Mouse (Mus musculus): ENCODE data around the gene Pim1.
"Not testable (repeated sequence)": the region's sequence is repeated elsewhere in the genome, so short reads cannot be mapped to it uniquely, and the experiment has no call there.

The Pim1 gene

GRCm38 (mm10) chr17:29494062-29494731 lies 3.6 kb downstream of the Pim1 start:
- DNase-seq = no peak

DNA sequence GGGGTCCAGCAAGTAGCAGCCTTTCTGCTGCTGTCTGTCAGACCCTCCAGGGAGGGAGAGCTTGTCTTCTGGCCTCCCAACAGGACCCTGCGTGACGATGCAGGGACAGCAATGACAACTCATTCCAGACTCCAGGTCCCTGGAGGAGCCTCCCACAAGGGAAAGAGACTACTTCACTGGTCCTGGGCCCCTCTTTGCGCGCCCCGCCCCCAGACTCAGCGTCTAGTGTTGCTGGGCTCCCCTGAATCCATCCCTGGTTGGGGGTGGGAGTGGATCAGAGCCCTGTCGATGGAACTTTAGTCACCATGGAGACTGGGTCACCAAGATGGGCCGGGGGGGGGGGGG lies 4.2 kb downstream of the Pim1 start:
- DNase-seq = peak; percentile 22

GRCm38 (mm10) chr17:29496211-29497070 lies 5.9 kb downstream of the Pim1 start:
- DNase-seq = no peak

- no peak for DNase-seq
Observed at GRCm38 (mm10) chr17:29497071-29497354, 6.5 kb downstream of the Pim1 start.

DNA sequence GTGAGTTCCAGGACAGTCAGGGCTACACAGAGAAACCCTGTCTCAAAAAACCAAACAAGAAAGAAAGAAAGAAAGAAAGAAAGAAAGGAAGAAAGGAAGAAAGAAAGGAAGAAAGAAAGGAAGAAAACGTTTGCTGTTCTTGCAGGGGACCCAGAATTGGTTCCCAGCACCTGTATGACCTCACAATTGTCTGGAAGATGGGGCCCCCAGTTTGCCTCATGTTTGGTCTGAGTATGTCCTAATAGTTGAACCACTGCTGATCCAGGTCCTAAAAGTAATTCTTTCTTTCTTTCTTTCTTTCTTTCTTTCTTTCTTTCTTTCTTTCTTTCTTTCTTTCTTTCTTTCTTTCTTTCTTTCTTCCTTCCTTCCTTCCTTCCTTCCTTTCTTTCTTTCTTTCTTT lies 6.9 kb downstream of the Pim1 start:
- not testable (repeated sequence) for DNase-seq

DNA sequence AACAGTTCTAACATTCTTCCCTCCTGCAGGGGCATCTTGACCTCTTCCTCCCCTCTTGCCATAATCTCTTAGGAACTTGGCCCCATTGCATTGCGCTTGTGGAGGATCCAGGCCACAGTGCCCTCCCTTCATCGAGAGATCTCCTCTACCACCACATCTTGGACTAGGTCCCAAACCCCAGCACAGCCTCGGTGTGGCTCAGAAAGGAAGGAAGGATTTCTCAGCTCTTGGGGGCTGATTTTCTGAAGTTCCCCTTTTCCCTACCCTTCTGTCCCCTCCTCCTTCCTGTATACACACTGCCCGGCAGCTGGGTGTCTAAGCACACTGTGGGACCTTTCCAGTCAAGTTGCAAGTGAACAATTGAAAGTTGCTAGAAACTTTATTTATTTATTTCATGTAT lies 7.5 kb downstream of the Pim1 start:
- no peak for DNase-seq

- DNase-seq = not testable (repeated sequence)
Observed at GRCm38 (mm10) chr17:29498952-29499351, 8.4 kb downstream of the Pim1 start.

DNA sequence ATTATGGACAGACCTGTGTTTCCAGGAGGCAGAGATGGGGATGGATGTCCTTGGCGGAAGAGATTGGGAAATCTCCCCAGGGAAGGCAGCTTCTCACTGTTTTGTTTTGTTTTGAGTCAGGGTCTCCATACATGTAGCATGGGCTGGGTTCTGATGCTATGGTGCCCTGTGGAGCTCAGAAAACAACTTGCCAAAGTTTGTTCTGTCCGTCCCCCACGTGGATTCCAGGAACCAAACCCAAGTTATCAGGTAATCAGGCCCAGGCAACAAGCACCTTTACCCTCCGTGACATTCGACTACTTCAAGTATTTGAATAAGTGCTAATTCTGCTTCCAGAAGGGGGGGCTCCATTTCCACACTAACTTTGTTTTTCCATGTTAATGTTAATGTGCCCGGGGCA lies 9.0 kb downstream of the Pim1 start:
- DNase-seq = no peak

DNA sequence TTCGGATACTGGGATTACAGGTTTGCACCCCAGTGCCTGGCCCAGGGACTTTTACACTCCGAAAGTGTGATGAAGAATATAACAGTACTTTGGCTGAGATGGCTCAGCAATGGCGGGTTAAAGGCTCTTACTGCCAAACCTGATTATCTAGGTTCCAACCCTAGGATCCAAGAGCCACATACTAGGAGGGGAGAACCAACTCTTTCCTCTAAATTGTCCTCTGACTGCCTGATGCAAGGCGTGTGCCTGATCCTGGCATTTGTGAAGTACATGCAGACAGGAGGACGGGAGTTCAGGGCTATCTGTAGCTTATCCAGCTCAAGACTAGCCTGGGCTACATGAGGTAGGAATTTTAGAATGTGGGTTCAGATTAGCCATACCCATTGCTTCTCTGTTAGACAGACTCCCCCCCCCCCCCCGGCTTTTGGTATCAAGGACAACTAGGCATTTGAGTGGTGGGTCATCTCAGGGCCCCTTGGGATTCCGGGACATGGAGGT lies 9.7 kb downstream of the Pim1 start:
- no peak for DNase-seq

- DNase-seq = no peak
Observed at GRCm38 (mm10) chr17:29500802-29501469, 10.4 kb downstream of the Pim1 start.

- no peak for DNase-seq
Observed at GRCm38 (mm10) chr17:29502005-29502668, 11.6 kb downstream of the Pim1 start.

GRCm38 (mm10) chr17:29502669-29503665 lies 12.4 kb downstream of the Pim1 start:
- DNase-seq = no peak

GRCm38 (mm10) chr17:29503700-29504099 lies 13.1 kb downstream of the Pim1 start:
- no peak for DNase-seq

GRCm38 (mm10) chr17:29508927-29509608 lies 18.5 kb downstream of the Pim1 start:
- DNase-seq = no peak

- DNase-seq = no peak
Observed at GRCm38 (mm10) chr17:29510691-29511090, 20.1 kb downstream of the Pim1 start.

- no peak for DNase-seq
Observed at GRCm38 (mm10) chr17:29513044-29513730, 22.6 kb downstream of the Pim1 start.

- peak; percentile 89 for DNase-seq
Observed at GRCm38 (mm10) chr17:29514435-29514834, 23.9 kb downstream of the Pim1 start.

GRCm38 (mm10) chr17:29518665-29519064 lies 28.1 kb downstream of the Pim1 start:
- DNase-seq = not testable (repeated sequence)

DNA sequence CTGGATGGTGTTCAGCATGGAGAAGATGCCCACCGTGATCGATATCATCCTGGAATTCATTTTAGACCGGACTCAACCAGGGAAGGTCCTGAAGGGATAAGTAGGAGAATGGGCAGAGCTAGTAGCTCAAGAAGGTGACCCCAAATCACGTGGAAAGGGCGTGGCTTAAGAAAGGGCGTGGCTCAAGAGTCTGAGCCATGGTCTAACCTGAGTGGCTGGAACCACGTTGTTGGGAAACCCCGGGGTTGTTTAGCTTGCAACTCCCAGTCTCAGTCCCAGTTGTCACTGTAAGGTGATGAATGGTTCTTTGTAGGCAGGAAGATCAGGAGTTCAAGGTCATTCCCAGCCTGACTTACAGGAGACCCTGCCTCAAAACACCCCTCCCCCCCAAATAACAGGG lies 29.2 kb downstream of the Pim1 start:
- DNase-seq = no peak

DNA sequence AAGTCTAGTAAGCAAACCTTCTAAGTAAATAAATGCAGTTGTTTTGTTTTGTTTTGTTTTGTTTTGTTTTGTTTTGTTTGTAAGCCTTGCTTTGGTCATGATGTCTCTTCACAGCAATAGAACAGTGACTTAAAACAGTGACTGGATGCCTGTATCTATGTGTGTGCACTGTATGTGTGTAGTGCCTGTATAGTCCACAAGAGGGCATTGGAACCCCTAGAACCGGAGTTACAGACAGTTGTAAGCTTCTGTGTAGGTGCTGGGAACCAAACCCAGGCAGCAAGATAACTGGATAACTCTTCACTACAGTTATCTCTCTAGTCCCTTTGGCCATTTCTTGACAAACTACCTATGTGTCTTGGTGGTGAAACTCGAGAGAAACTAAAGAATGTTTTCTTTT lies 35.1 kb downstream of the Pim1 start:
- no peak for DNase-seq

All from cerebellum, adult 9-10 months (tissue).